ENCODE assay signal across 7 mouse cellular contexts in the genomic region with DNA sequence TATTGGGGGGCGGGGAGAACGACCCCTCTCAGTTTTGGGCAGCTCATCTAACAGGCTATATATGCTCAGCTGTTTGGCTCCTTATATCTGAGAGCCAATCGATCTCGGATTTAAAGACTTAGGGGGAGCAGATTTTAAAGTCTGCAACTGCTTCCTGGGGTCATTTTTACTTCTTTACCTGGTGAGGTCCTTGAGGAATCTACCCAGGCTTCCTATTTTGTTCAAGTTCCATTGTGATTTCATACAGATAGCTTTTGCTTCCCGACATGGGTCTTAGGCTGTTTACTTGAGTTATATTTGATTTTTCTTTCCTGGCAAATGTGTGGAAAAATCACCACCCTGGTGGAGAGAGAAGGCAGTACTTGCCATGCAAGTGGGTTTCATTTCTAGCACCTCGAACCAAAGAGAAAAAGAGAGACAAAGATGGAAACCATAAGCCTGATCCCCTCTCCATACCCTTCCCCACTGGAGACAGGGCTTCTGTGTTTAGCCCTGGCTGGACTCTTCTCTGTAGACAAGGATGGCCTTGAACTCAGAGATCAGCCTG. TPM values are rescaled to one million over a fixed set of nuclear protein-coding genes. Genes with fewer than 3 reads are reported as not detected.
DNase-seq lines count a peak whose midpoint lies in the region; ATAC-seq and TF ChIP-seq lines count a peak whose summit lies in the region.

No protein-coding gene starts in this region.

- no peak for TF ChIP-seq POLR2A in embryonic fibroblast, embryonic 13.5 days (IDR thresholded peaks at IDR 0.05; ENCODE audit: low read depth, low read length)

- H3K27me3 ChIP-seq in megakaryocyte, embryonic 14.5 days (replicated peaks): no peaks in the 10 kb centered on the region
- no peaks in the 10 kb centered on the region for H3K27me3 ChIP-seq in limb, embryonic 15.5 days
- no peaks in the 10 kb centered on the region for H3K27me3 ChIP-seq in stomach, embryonic 16.5 days (ENCODE audit: control insufficient read depth, insufficient read depth, low read length)

- no peak for DNase-seq in right cerebral cortex, postnatal 25 days

- 20% methylated on average over 6 of the region's 6 CpGs for WGBS in limb, embryonic 15.5 days
- WGBS in stomach, embryonic 16.5 days: 16% methylated on average over 6 of the region's 6 CpGs

- ATAC-seq in megakaryocyte, adult 5-6 weeks (ENCODE audit: poor library complexity, severe bottlenecking): no peak
- no peak for ATAC-seq in limb, embryonic 15.5 days (ENCODE audit: insufficient number of reproducible peaks, low FRiP score, low TSS enrichment, low read depth)
- ATAC-seq in stomach, embryonic 16.5 days (ENCODE audit: insufficient read depth, low FRiP score): no peak
- no peak for ATAC-seq in megakaryocyte-erythroid progenitor cell, adult 5-6 weeks (replicated peaks; ENCODE audit: low FRiP score, low TSS enrichment, poor library complexity, severe bottlenecking)

- H3K4me3 ChIP-seq in megakaryocyte, embryonic 14.5 days (replicated peaks): peak overlapping the region; percentile 99
- peak overlapping the region; percentile 74 for H3K4me3 ChIP-seq in embryonic fibroblast, embryonic 13.5 days (ENCODE audit: insufficient read depth, low read length)
- peak overlapping the region; percentile 89 for H3K4me3 ChIP-seq in limb, embryonic 15.5 days
- H3K4me3 ChIP-seq in stomach, embryonic 16.5 days (replicated peaks; ENCODE audit: low read length): peak overlapping the region; percentile 81

- H3K9me3 ChIP-seq in megakaryocyte, embryonic 14.5 days: no peaks in the 10 kb centered on the region
- no peaks in the 10 kb centered on the region for H3K9me3 ChIP-seq in limb, embryonic 15.5 days
- no peaks in the 10 kb centered on the region for H3K9me3 ChIP-seq in stomach, embryonic 16.5 days (replicated peaks; ENCODE audit: control insufficient read depth, low read length)

- peak overlapping the region; percentile 17; the same call in 1 of the 2 replicates for H3K27ac ChIP-seq in embryonic fibroblast, embryonic 13.5 days (ENCODE audit: insufficient read depth, low read length)
- H3K27ac ChIP-seq in limb, embryonic 15.5 days: peak overlapping the region; percentile 88; the same call in 1 of the 2 replicates
- H3K27ac ChIP-seq in stomach, embryonic 16.5 days (ENCODE audit: low read length): no peak overlapping the region

- peak overlapping the region; percentile 60 for H3K9ac ChIP-seq in limb, embryonic 15.5 days
- H3K9ac ChIP-seq in stomach, embryonic 16.5 days (ENCODE audit: low read length): peak overlapping the region; percentile 86

- no peak for TF ChIP-seq CTCF in embryonic fibroblast, embryonic 13.5 days (IDR thresholded peaks at IDR 0.05; ENCODE audit: borderline replicate concordance, insufficient read depth, low read length)

- H3K4me1 ChIP-seq in megakaryocyte, embryonic 14.5 days: peaks cover 45% of the 10 kb centered on the region
- no peaks in the 10 kb centered on the region for H3K4me1 ChIP-seq in embryonic fibroblast, embryonic 13.5 days (ENCODE audit: control insufficient read depth, insufficient read depth, low read length)
- H3K4me1 ChIP-seq in limb, embryonic 15.5 days: peaks cover 14% of the 10 kb centered on the region
- peaks cover 3% of the 10 kb centered on the region; the same call in 1 of the 2 replicates for H3K4me1 ChIP-seq in stomach, embryonic 16.5 days (ENCODE audit: control insufficient read depth, insufficient read depth, low read length)

- H3K4me2 ChIP-seq in limb, embryonic 15.5 days: peak overlapping the region; percentile 85
- peak overlapping the region; percentile 98 for H3K4me2 ChIP-seq in stomach, embryonic 16.5 days (ENCODE audit: low read depth, low read length)

- peaks cover 16% of the 10 kb centered on the region for H3K36me3 ChIP-seq in megakaryocyte, embryonic 14.5 days (replicated peaks; ENCODE audit: low read length)
- no peaks in the 10 kb centered on the region for H3K36me3 ChIP-seq in limb, embryonic 15.5 days
- no peaks in the 10 kb centered on the region for H3K36me3 ChIP-seq in stomach, embryonic 16.5 days (ENCODE audit: control insufficient read depth, insufficient read depth, low read length)

RNA-seq across cellular contexts. Expression of a gene that starts 1.4 kb away (rescaled TPM):
- 3.1 and 3.6 TPM in 2 replicates for polyA plus RNA-seq in megakaryocyte, embryonic 14.5 days (2012; ENCODE audit: insufficient read depth, low replicate concordance)
- 9.7 and 10.3 TPM in 2 replicates for total RNA-seq in megakaryocyte, adult 5-6 weeks (2015)
- 7.6 and 9.4 TPM in 2 replicates for total RNA-seq in megakaryocyte, adult 5-6 weeks (2017)
- 57.4 and 59.3 TPM in 2 replicates for polyA plus RNA-seq in embryonic fibroblast, embryonic 13.5 days (2011; ENCODE audit: insufficient read length, low read depth, missing spikeins)
- polyA plus RNA-seq in limb, embryonic 15.5 days (2015; fragmentation: Nextera tagmentation; extraction: Ambion mirVana): 36.5 and 41.0 TPM in 2 replicates
- polyA plus RNA-seq in stomach, embryonic 16.5 days (2015; fragmentation: Nextera tagmentation; extraction: Ambion mirVana): 28.7 and 33.2 TPM in 2 replicates
- 2.6 and 4.2 TPM in 2 replicates for total RNA-seq in megakaryocyte-erythroid progenitor cell, adult 5-6 weeks (2014; fragmentation: Nextera tagmentation)
- total RNA-seq in megakaryocyte-erythroid progenitor cell, adult 5-6 weeks (2017): 5.1 and 6.7 TPM in 2 replicates

RNA-seq across cellular contexts. Expression of a gene that starts 19.8 kb away (rescaled TPM):
- polyA plus RNA-seq in megakaryocyte, embryonic 14.5 days (2012; ENCODE audit: insufficient read depth, low replicate concordance): 16.9 and 32.0 TPM in 2 replicates
- 13.8 and 15.8 TPM in 2 replicates for total RNA-seq in megakaryocyte, adult 5-6 weeks (2015)
- 12.9 and 15.8 TPM in 2 replicates for total RNA-seq in megakaryocyte, adult 5-6 weeks (2017)
- polyA plus RNA-seq in embryonic fibroblast, embryonic 13.5 days (2011; ENCODE audit: insufficient read length, low read depth, missing spikeins): 30.0 and 40.9 TPM in 2 replicates
- polyA plus RNA-seq in limb, embryonic 15.5 days (2015; fragmentation: Nextera tagmentation; extraction: Ambion mirVana): 17.9 and 19.9 TPM in 2 replicates
- 13.7 and 14.9 TPM in 2 replicates for polyA plus RNA-seq in stomach, embryonic 16.5 days (2015; fragmentation: Nextera tagmentation; extraction: Ambion mirVana)
- 2.7 and 3.2 TPM in 2 replicates for total RNA-seq in megakaryocyte-erythroid progenitor cell, adult 5-6 weeks (2014; fragmentation: Nextera tagmentation)
- total RNA-seq in megakaryocyte-erythroid progenitor cell, adult 5-6 weeks (2017): 0.84 and 3.2 TPM in 2 replicates

RNA-seq across cellular contexts. Expression of a gene that starts 33.2 kb away (rescaled TPM):
- 1.6 and 7.5 TPM in 2 replicates for polyA plus RNA-seq in megakaryocyte, embryonic 14.5 days (2012; ENCODE audit: insufficient read depth, low replicate concordance)
- not detected in 2 replicates for total RNA-seq in megakaryocyte, adult 5-6 weeks (2015)
- not detected in 2 replicates for total RNA-seq in megakaryocyte, adult 5-6 weeks (2017)
- 2.1 and 3.9 TPM in 2 replicates for polyA plus RNA-seq in embryonic fibroblast, embryonic 13.5 days (2011; ENCODE audit: insufficient read length, low read depth, missing spikeins)
- 57.6 and 58.3 TPM in 2 replicates for polyA plus RNA-seq in limb, embryonic 15.5 days (2015; fragmentation: Nextera tagmentation; extraction: Ambion mirVana)
- 62.6 and 82.5 TPM in 2 replicates for polyA plus RNA-seq in stomach, embryonic 16.5 days (2015; fragmentation: Nextera tagmentation; extraction: Ambion mirVana)
- total RNA-seq in megakaryocyte-erythroid progenitor cell, adult 5-6 weeks (2014; fragmentation: Nextera tagmentation): 0.68 and 1.4 TPM in 2 replicates
- not detected in 2 replicates for total RNA-seq in megakaryocyte-erythroid progenitor cell, adult 5-6 weeks (2017)

RNA-seq across cellular contexts. Expression of a gene that starts 40.7 kb away (rescaled TPM):
- 11.7 and 21.5 TPM in 2 replicates for polyA plus RNA-seq in megakaryocyte, embryonic 14.5 days (2012; ENCODE audit: insufficient read depth, low replicate concordance)
- 34.1 and 36.0 TPM in 2 replicates for total RNA-seq in megakaryocyte, adult 5-6 weeks (2015)
- 24.8 and 34.4 TPM in 2 replicates for total RNA-seq in megakaryocyte, adult 5-6 weeks (2017)
- 31.1 and 34.0 TPM in 2 replicates for polyA plus RNA-seq in embryonic fibroblast, embryonic 13.5 days (2011; ENCODE audit: insufficient read length, low read depth, missing spikeins)
- 31.7 TPM in 2 replicates for polyA plus RNA-seq in limb, embryonic 15.5 days (2015; fragmentation: Nextera tagmentation; extraction: Ambion mirVana)
- polyA plus RNA-seq in stomach, embryonic 16.5 days (2015; fragmentation: Nextera tagmentation; extraction: Ambion mirVana): 25.5 and 26.3 TPM in 2 replicates
- total RNA-seq in megakaryocyte-erythroid progenitor cell, adult 5-6 weeks (2014; fragmentation: Nextera tagmentation): 32.7 and 47.9 TPM in 2 replicates
- 50.5 and 58.1 TPM in 2 replicates for total RNA-seq in megakaryocyte-erythroid progenitor cell, adult 5-6 weeks (2017)

RNA-seq across cellular contexts. Expression of a gene that starts 40.7 kb away (rescaled TPM):
- 2.9 and 9.4 TPM in 2 replicates for polyA plus RNA-seq in megakaryocyte, embryonic 14.5 days (2012; ENCODE audit: insufficient read depth, low replicate concordance)
- 2.7 and 3.7 TPM in 2 replicates for total RNA-seq in megakaryocyte, adult 5-6 weeks (2015)
- 10.3 and 11.6 TPM in 2 replicates for total RNA-seq in megakaryocyte, adult 5-6 weeks (2017)
- 33.6 and 40.3 TPM in 2 replicates for polyA plus RNA-seq in embryonic fibroblast, embryonic 13.5 days (2011; ENCODE audit: insufficient read length, low read depth, missing spikeins)
- 42.5 and 43.0 TPM in 2 replicates for polyA plus RNA-seq in limb, embryonic 15.5 days (2015; fragmentation: Nextera tagmentation; extraction: Ambion mirVana)
- polyA plus RNA-seq in stomach, embryonic 16.5 days (2015; fragmentation: Nextera tagmentation; extraction: Ambion mirVana): 43.8 and 44.7 TPM in 2 replicates
- 30.3 and 47.7 TPM in 2 replicates for total RNA-seq in megakaryocyte-erythroid progenitor cell, adult 5-6 weeks (2014; fragmentation: Nextera tagmentation)
- 55.0 and 60.4 TPM in 2 replicates for total RNA-seq in megakaryocyte-erythroid progenitor cell, adult 5-6 weeks (2017)
